Mouse (Mus musculus) olfactory bulb, adult 2 months (tissue): ENCODE data around the gene Ptprn2.

ENCODE experiments used
- CTCF ChIP-seq: fragments of 200-500 bp; IDR thresholded peaks from 2 replicates; pipeline ENCODE4 v1.5.1; 2012; ENCODE audit warnings: low read depth, mild to moderate bottlenecking, low read length, moderate library complexity; ENCODE audit not compliant: insufficient read depth
- POLR2A ChIP-seq: fragments of 200-500 bp; IDR thresholded peaks from 2 replicates; pipeline ENCODE4 v1.6.1; 2012; ENCODE audit warnings: mild to moderate bottlenecking, low read depth, low read length, moderate library complexity; ENCODE audit not compliant: insufficient read depth

DNA sequence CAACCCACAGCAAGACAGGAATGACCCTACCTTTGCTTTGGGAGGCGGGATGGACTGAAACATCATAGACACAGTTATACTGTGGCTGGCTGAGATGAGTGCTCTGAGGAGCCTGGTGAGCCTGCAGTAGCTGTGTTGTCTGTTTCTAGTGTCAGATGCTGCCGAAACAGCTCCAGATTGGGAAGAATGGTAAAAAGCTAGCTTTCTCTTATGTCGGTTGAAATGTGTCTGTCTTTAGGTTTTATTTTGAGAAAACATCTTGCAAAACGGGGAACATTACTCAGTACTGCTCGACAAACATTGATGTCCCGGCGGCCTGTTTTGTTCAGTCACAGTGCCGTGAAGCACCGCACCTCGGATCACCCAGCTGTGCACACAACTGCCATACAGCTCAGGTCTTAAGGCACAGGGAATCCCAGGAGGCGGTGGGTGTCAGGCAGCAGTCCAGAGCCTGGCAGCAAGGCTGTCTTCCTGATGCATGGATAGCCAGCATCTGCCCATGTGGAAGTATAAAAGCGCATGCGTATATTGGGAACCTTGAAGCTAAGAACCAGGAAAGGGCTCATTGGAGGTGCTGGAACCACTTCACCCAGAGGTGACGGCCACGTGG is 689.7 kb downstream of the Ptprn2 start:
- TF ChIP-seq CTCF (no peak), POLR2A (no peak)
